Mouse (Mus musculus): Measurements from ENCODE around the gene Ccr8. TPM values are rescaled to one million over a fixed set of nuclear protein-coding genes. Genes with fewer than 3 reads are reported as not detected.

The Ccr8 gene
- polyA plus RNA-seq, 1 experiment from 2014 or later: not detected

GRCm38 (mm10) chr9:120074516-120074915 lies 17.4 kb upstream of the Ccr8 start:
- no peaks in the 10 kb centered on the region for H3K4me1 ChIP-seq (replicated peaks; ENCODE audit: insufficient read depth, low read length)
- H3K36me3 ChIP-seq (ENCODE audit: insufficient read depth, low read length): no peaks in the 10 kb centered on the region
- H3K9ac ChIP-seq (ENCODE audit: low read depth, low read length): no peak overlapping the region
- H3K27me3 ChIP-seq (ENCODE audit: insufficient read depth, low read length): no peaks in the 10 kb centered on the region
- no peak overlapping the region for H3K4me3 ChIP-seq (replicated peaks; ENCODE audit: low read depth, low read length)
- no peak overlapping the region for H3K27ac ChIP-seq
- no peak for ATAC-seq (replicated peaks; ENCODE audit: low FRiP score, low read depth)
- no peaks in the 10 kb centered on the region for H3K9me3 ChIP-seq (replicated peaks; ENCODE audit: low read length)
- H3K4me2 ChIP-seq (ENCODE audit: low read length): no peak overlapping the region
- 75% methylated on average over 7 of the region's 7 CpGs for WGBS
- TF ChIP-seq CTCF (IDR thresholded peaks at IDR 0.05; ENCODE audit: low read depth): no peak
- no peak for DNase-seq (ENCODE audit: low spot score)

GRCm38 (mm10) chr9:120078241-120078640 lies 13.7 kb upstream of the Ccr8 start:
- Histone ChIP-seq H3K27me3 (ENCODE audit: insufficient read depth, low read length) (no peaks in the 10 kb centered on the region), H3K27ac (no peak overlapping the region), H3K9ac (ENCODE audit: low read depth, low read length) (no peak overlapping the region), H3K4me2 (ENCODE audit: low read length) (no peak overlapping the region), H3K4me3 (replicated peaks; ENCODE audit: low read depth, low read length) (no peak overlapping the region), H3K4me1 (replicated peaks; ENCODE audit: insufficient read depth, low read length) (no peaks in the 10 kb centered on the region), H3K36me3 (ENCODE audit: insufficient read depth, low read length) (no peaks in the 10 kb centered on the region), H3K9me3 (replicated peaks; ENCODE audit: low read length) (no peaks in the 10 kb centered on the region)
- no peak for ATAC-seq (replicated peaks; ENCODE audit: low FRiP score, low read depth)
- no peak for DNase-seq (ENCODE audit: low spot score)
- no peak for TF ChIP-seq CTCF (IDR thresholded peaks at IDR 0.05; ENCODE audit: low read depth)
- 84% methylated on average over 3 of the region's 3 CpGs for WGBS

- ATAC-seq (replicated peaks; ENCODE audit: low FRiP score, low read depth) (no peak), DNase-seq (ENCODE audit: low spot score) (no peak)
- Histone ChIP-seq H3K36me3 (ENCODE audit: insufficient read depth, low read length) (no peaks in the 10 kb centered on the region), H3K27ac (no peak overlapping the region), H3K9ac (ENCODE audit: low read depth, low read length) (no peak overlapping the region), H3K4me1 (replicated peaks; ENCODE audit: insufficient read depth, low read length) (no peaks in the 10 kb centered on the region), H3K4me2 (ENCODE audit: low read length) (no peak overlapping the region), H3K27me3 (ENCODE audit: insufficient read depth, low read length) (no peaks in the 10 kb centered on the region), H3K4me3 (replicated peaks; ENCODE audit: low read depth, low read length) (no peak overlapping the region), H3K9me3 (replicated peaks; ENCODE audit: low read length) (no peaks in the 10 kb centered on the region)
- 66% methylated on average over 7 of the region's 7 CpGs for WGBS
- TF ChIP-seq CTCF (IDR thresholded peaks at IDR 0.05; ENCODE audit: low read depth): no peak
These were observed 12.0 kb upstream of the Ccr8 start for GRCm38 (mm10) chr9:120079901-120080300.

- Histone ChIP-seq H3K9me3 (replicated peaks; ENCODE audit: low read length) (no peaks in the 10 kb centered on the region), H3K27me3 (ENCODE audit: insufficient read depth, low read length) (no peaks in the 10 kb centered on the region), H3K27ac (no peak overlapping the region), H3K4me2 (ENCODE audit: low read length) (no peak overlapping the region), H3K9ac (ENCODE audit: low read depth, low read length) (no peak overlapping the region), H3K4me3 (replicated peaks; ENCODE audit: low read depth, low read length) (no peak overlapping the region), H3K4me1 (replicated peaks; ENCODE audit: insufficient read depth, low read length) (no peaks in the 10 kb centered on the region), H3K36me3 (ENCODE audit: insufficient read depth, low read length) (no peaks in the 10 kb centered on the region)
- DNase-seq (ENCODE audit: low spot score) (no peak), ATAC-seq (replicated peaks; ENCODE audit: low FRiP score, low read depth) (no peak)
- peak; percentile 17; the same call in 1 of the 2 replicates for TF ChIP-seq CTCF (IDR thresholded peaks at IDR 0.05; ENCODE audit: low read depth)
- WGBS: 82% methylated on average over 8 of the region's 8 CpGs
These were observed 11.3 kb upstream of the Ccr8 start for GRCm38 (mm10) chr9:120080546-120081108.

- H3K4me2 ChIP-seq (ENCODE audit: low read length): no peak overlapping the region
- H3K4me3 ChIP-seq (replicated peaks; ENCODE audit: low read depth, low read length): no peak overlapping the region
- H3K27ac ChIP-seq: no peak overlapping the region
- ATAC-seq (replicated peaks; ENCODE audit: low FRiP score, low read depth): no peak
- no peaks in the 10 kb centered on the region for H3K27me3 ChIP-seq (ENCODE audit: insufficient read depth, low read length)
- TF ChIP-seq CTCF (IDR thresholded peaks at IDR 0.05; ENCODE audit: low read depth): peak; percentile 40
- 83% methylated on average over 6 of the region's 6 CpGs for WGBS
- H3K36me3 ChIP-seq (ENCODE audit: insufficient read depth, low read length): no peaks in the 10 kb centered on the region
- no peak for DNase-seq (ENCODE audit: low spot score)
- H3K9me3 ChIP-seq (replicated peaks; ENCODE audit: low read length): no peaks in the 10 kb centered on the region
- H3K4me1 ChIP-seq (replicated peaks; ENCODE audit: insufficient read depth, low read length): no peaks in the 10 kb centered on the region
- H3K9ac ChIP-seq (ENCODE audit: low read depth, low read length): no peak overlapping the region
These were observed 10.7 kb upstream of the Ccr8 start for GRCm38 (mm10) chr9:120081247-120081646.

GRCm38 (mm10) chr9:120081967-120082366 lies 9.9 kb upstream of the Ccr8 start:
- no peaks in the 10 kb centered on the region for H3K36me3 ChIP-seq (ENCODE audit: insufficient read depth, low read length)
- H3K4me1 ChIP-seq (replicated peaks; ENCODE audit: insufficient read depth, low read length): no peaks in the 10 kb centered on the region
- no peak overlapping the region for H3K4me3 ChIP-seq (replicated peaks; ENCODE audit: low read depth, low read length)
- H3K9me3 ChIP-seq (replicated peaks; ENCODE audit: low read length): no peaks in the 10 kb centered on the region
- ATAC-seq (replicated peaks; ENCODE audit: low FRiP score, low read depth) (no peak), DNase-seq (ENCODE audit: low spot score) (no peak)
- TF ChIP-seq CTCF (IDR thresholded peaks at IDR 0.05; ENCODE audit: low read depth): no peak
- H3K27me3 ChIP-seq (ENCODE audit: insufficient read depth, low read length): no peaks in the 10 kb centered on the region
- H3K9ac ChIP-seq (ENCODE audit: low read depth, low read length): no peak overlapping the region
- H3K4me2 ChIP-seq (ENCODE audit: low read length): no peak overlapping the region
- 77% methylated on average over 5 of the region's 5 CpGs for WGBS
- no peak overlapping the region for H3K27ac ChIP-seq

- H3K4me2 ChIP-seq (ENCODE audit: low read length): no peak overlapping the region
- no peak overlapping the region for H3K9ac ChIP-seq (ENCODE audit: low read depth, low read length)
- H3K4me3 ChIP-seq (replicated peaks; ENCODE audit: low read depth, low read length): no peak overlapping the region
- H3K27me3 ChIP-seq (ENCODE audit: insufficient read depth, low read length): no peaks in the 10 kb centered on the region
- DNase-seq (ENCODE audit: low spot score) (no peak), ATAC-seq (replicated peaks; ENCODE audit: low FRiP score, low read depth) (no peak)
- H3K27ac ChIP-seq: no peak overlapping the region
- no peaks in the 10 kb centered on the region for H3K9me3 ChIP-seq (replicated peaks; ENCODE audit: low read length)
- TF ChIP-seq CTCF (IDR thresholded peaks at IDR 0.05; ENCODE audit: low read depth): no peak
- no peaks in the 10 kb centered on the region for H3K4me1 ChIP-seq (replicated peaks; ENCODE audit: insufficient read depth, low read length)
- WGBS: 72% methylated on average over 4 of the region's 4 CpGs
- no peaks in the 10 kb centered on the region for H3K36me3 ChIP-seq (ENCODE audit: insufficient read depth, low read length)
These were observed 9.2 kb upstream of the Ccr8 start for GRCm38 (mm10) chr9:120082691-120083090.

All from kidney, postnatal 0 days (tissue).